ENCODE assay signal across 45 mouse cellular contexts in genomic region chr19:59167871-59168270, GRCm38 (mm10). TPM values are rescaled to one million over a fixed set of nuclear protein-coding genes. Genes with fewer than 3 reads are reported as not detected.
DNase-seq lines count a peak whose midpoint lies in the region; ATAC-seq and TF ChIP-seq lines count a peak whose summit lies in the region.
"Had no signal": no experiment of that assay in that cellular context is flagged by ENCODE, and none has a peak within 500 bp of the region (broad histone marks: within the 10 kb centered on the region; RNA-seq: fewer than 3 reads in every experiment).

No protein-coding gene starts in this region.

- H3K27me3 ChIP-seq in hindbrain, embryonic 11.5 days (ENCODE audit: control insufficient read depth, insufficient read depth, low read length), result peaks cover 98% of the 10 kb centered on the region
- H3K27me3 ChIP-seq in hindbrain, embryonic 14.5 days (ENCODE audit: control insufficient read depth, insufficient read depth, low read length), result peaks cover 98% of the 10 kb centered on the region
- H3K27me3 ChIP-seq in embryonic facial prominence, embryonic 10.5 days (replicated peaks; ENCODE audit: low read depth, poor library complexity, severe bottlenecking), result peaks cover 100% of the 10 kb centered on the region
- H3K27me3 ChIP-seq in forebrain, embryonic 12.5 days, result peaks cover 96% of the 10 kb centered on the region
- peaks cover 41% of the 10 kb centered on the region for H3K27me3 ChIP-seq in forebrain, postnatal 0 days (ENCODE audit: insufficient read depth, low read length)
- peaks cover 19% of the 10 kb centered on the region for H3K27me3 ChIP-seq in thymus, adult 2 months (ENCODE audit: control insufficient read depth, insufficient read depth, low read length)
- H3K27me3 ChIP-seq in heart, embryonic 12.5 days (replicated peaks), result peaks cover 98% of the 10 kb centered on the region
- H3K27me3 ChIP-seq: CH12.LX had no signal

- no peak for ATAC-seq in hindbrain, embryonic 11.5 days (ENCODE audit: low FRiP score)
- ATAC-seq in hindbrain, embryonic 14.5 days (ENCODE audit: low FRiP score), result no peak
- no peak for ATAC-seq in forebrain, embryonic 12.5 days (ENCODE audit: low FRiP score)
- no peak for ATAC-seq in forebrain, postnatal 0 days
- ATAC-seq in megakaryocyte, adult 5-6 weeks (ENCODE audit: poor library complexity, severe bottlenecking), result no peak
- no peak for ATAC-seq in heart, embryonic 12.5 days (ENCODE audit: insufficient number of reproducible peaks, low FRiP score)
- ATAC-seq: activated CD4-positive, CD25-positive, alpha-beta regulatory T cell, adult 4 months; inflammation-experienced regulatory T-cells, adult 6 months had no signal

- no peaks in the 10 kb centered on the region for H3K9me3 ChIP-seq in hindbrain, embryonic 11.5 days (ENCODE audit: control insufficient read depth, low read length)
- H3K9me3 ChIP-seq in hindbrain, embryonic 14.5 days (ENCODE audit: control insufficient read depth, low read length), result no peaks in the 10 kb centered on the region
- H3K9me3 ChIP-seq in embryonic facial prominence, embryonic 10.5 days, result no peaks in the 10 kb centered on the region
- H3K9me3 ChIP-seq in forebrain, embryonic 12.5 days, result no peaks in the 10 kb centered on the region
- H3K9me3 ChIP-seq in forebrain, postnatal 0 days (ENCODE audit: low read length), result no peaks in the 10 kb centered on the region
- H3K9me3 ChIP-seq in heart, embryonic 12.5 days (replicated peaks), result no peaks in the 10 kb centered on the region
- H3K9me3 ChIP-seq: embryonic facial prominence, embryonic 15.5 days; hindbrain, embryonic 15.5 days; liver, embryonic 15.5 days had no signal

- H3K36me3 ChIP-seq in hindbrain, embryonic 11.5 days (ENCODE audit: control insufficient read depth, insufficient read depth, low read length), result no peaks in the 10 kb centered on the region
- no peaks in the 10 kb centered on the region for H3K36me3 ChIP-seq in hindbrain, embryonic 14.5 days (replicated peaks; ENCODE audit: control insufficient read depth, insufficient read depth)
- no peaks in the 10 kb centered on the region for H3K36me3 ChIP-seq in embryonic facial prominence, embryonic 10.5 days (replicated peaks)
- no peaks in the 10 kb centered on the region for H3K36me3 ChIP-seq in forebrain, embryonic 12.5 days (replicated peaks)
- no peaks in the 10 kb centered on the region for H3K36me3 ChIP-seq in forebrain, postnatal 0 days (ENCODE audit: insufficient read depth)
- H3K36me3 ChIP-seq in thymus, adult 2 months (ENCODE audit: control insufficient read depth, insufficient read depth, low read length), result no peaks in the 10 kb centered on the region
- H3K36me3 ChIP-seq in heart, embryonic 12.5 days, result no peaks in the 10 kb centered on the region
- H3K36me3 ChIP-seq: embryonic facial prominence, embryonic 15.5 days; hindbrain, embryonic 15.5 days; liver, embryonic 15.5 days had no signal

- 6% methylated on average over 5 of the region's 5 CpGs for WGBS in hindbrain, embryonic 11.5 days
- 14% methylated on average over 5 of the region's 5 CpGs for WGBS in hindbrain, embryonic 14.5 days
- 9% methylated on average over 5 of the region's 5 CpGs for WGBS in embryonic facial prominence, embryonic 10.5 days
- 15% methylated on average over 5 of the region's 5 CpGs for WGBS in forebrain, embryonic 12.5 days
- WGBS in forebrain, postnatal 0 days, result 28% methylated on average over 5 of the region's 5 CpGs
- WGBS in thymus, adult 2 months, result 30% methylated on average over 5 of the region's 5 CpGs
- WGBS in heart, embryonic 12.5 days, result 42% methylated on average over 5 of the region's 5 CpGs

- DNase-seq in hindbrain, embryonic 11.5 days (ENCODE audit: low spot score), result peak; percentile 33
- no peak for DNase-seq in hindbrain, embryonic 14.5 days (ENCODE audit: low spot score)
- peak; percentile 25 for DNase-seq in embryonic facial prominence, embryonic 10.5 days (ENCODE audit: low spot score)
- DNase-seq in forebrain, postnatal 0 days, result no peak
- no peak for DNase-seq in thymus, adult 2 months
- DNase-seq: adrenal gland, adult 2 months; adrenal gland, postnatal 36 days; cerebellum, adult 9-10 months; gastrocnemius, postnatal 25 days; heart, adult 18-20 months; heart, postnatal 4 days; kidney, adult 11 months; kidney, postnatal 25 days; lung, embryonic 14.5 days; right cerebral cortex, adult 18-20 months; right cerebral cortex, postnatal 4 days; thymus, postnatal 4 days had no signal

- no peak overlapping the region for H3K9ac ChIP-seq in hindbrain, embryonic 11.5 days (ENCODE audit: low read depth, low read length)
- no peak overlapping the region for H3K9ac ChIP-seq in hindbrain, embryonic 14.5 days
- peak overlapping the region; percentile 85 for H3K9ac ChIP-seq in forebrain, embryonic 12.5 days
- H3K9ac ChIP-seq in forebrain, postnatal 0 days, result peak overlapping the region; percentile 33; the same call in 1 of the 2 replicates
- H3K9ac ChIP-seq in heart, embryonic 12.5 days, result no peak overlapping the region
- H3K9ac ChIP-seq: embryonic facial prominence, embryonic 15.5 days; hindbrain, embryonic 15.5 days; liver, embryonic 15.5 days; lung, embryonic 14.5 days had no signal

- TF ChIP-seq CTCF in forebrain, postnatal 0 days (IDR thresholded peaks at IDR 0.05; ENCODE audit: low read depth), result no peak
- TF ChIP-seq CTCF in thymus, adult 2 months (IDR thresholded peaks at IDR 0.05; ENCODE audit: borderline replicate concordance, control insufficient read depth, extremely low read depth, insufficient read depth, low read length, poor library complexity), result no peak

- peaks cover 9% of the 10 kb centered on the region for H3K4me1 ChIP-seq in hindbrain, embryonic 11.5 days (replicated peaks; ENCODE audit: control insufficient read depth, insufficient read depth, low read length)
- H3K4me1 ChIP-seq in hindbrain, embryonic 14.5 days (replicated peaks; ENCODE audit: control insufficient read depth, insufficient read depth, low read length), result no peaks in the 10 kb centered on the region; the same call in 1 of the 2 replicates
- H3K4me1 ChIP-seq in embryonic facial prominence, embryonic 10.5 days, result peaks cover 47% of the 10 kb centered on the region
- peaks cover 52% of the 10 kb centered on the region for H3K4me1 ChIP-seq in forebrain, embryonic 12.5 days
- H3K4me1 ChIP-seq in forebrain, postnatal 0 days (ENCODE audit: insufficient read depth), result no peaks in the 10 kb centered on the region
- no peaks in the 10 kb centered on the region for H3K4me1 ChIP-seq in thymus, adult 2 months (replicated peaks; ENCODE audit: control insufficient read depth, insufficient read depth, low read length)
- H3K4me1 ChIP-seq in heart, embryonic 12.5 days (replicated peaks), result peaks cover 29% of the 10 kb centered on the region

- no peak for TF ChIP-seq POLR2A in thymus, adult 2 months (IDR thresholded peaks at IDR 0.05; ENCODE audit: control insufficient read depth, extremely low read depth, insufficient read depth, low read length, poor library complexity)

- no peak overlapping the region for H3K4me3 ChIP-seq in hindbrain, embryonic 11.5 days (ENCODE audit: low read depth, low read length)
- H3K4me3 ChIP-seq in hindbrain, embryonic 14.5 days (replicated peaks; ENCODE audit: low read length), result no peak overlapping the region
- peak overlapping the region; percentile 59 for H3K4me3 ChIP-seq in embryonic facial prominence, embryonic 10.5 days
- peak overlapping the region; percentile 61 for H3K4me3 ChIP-seq in forebrain, embryonic 12.5 days (replicated peaks)
- peak overlapping the region; percentile 39 for H3K4me3 ChIP-seq in forebrain, postnatal 0 days (ENCODE audit: low read depth, low read length)
- H3K4me3 ChIP-seq in thymus, adult 2 months (ENCODE audit: control insufficient read depth, insufficient read depth, low read length), result no peak overlapping the region
- no peak overlapping the region for H3K4me3 ChIP-seq in heart, embryonic 12.5 days
- H3K4me3 ChIP-seq: embryonic facial prominence, embryonic 15.5 days; hindbrain, embryonic 15.5 days; liver, embryonic 15.5 days had no signal

- H3K4me2 ChIP-seq in hindbrain, embryonic 11.5 days (replicated peaks; ENCODE audit: low read depth, low read length), result no peak overlapping the region
- no peak overlapping the region for H3K4me2 ChIP-seq in hindbrain, embryonic 14.5 days (replicated peaks)
- peak overlapping the region; percentile 74 for H3K4me2 ChIP-seq in forebrain, embryonic 12.5 days
- H3K4me2 ChIP-seq in forebrain, postnatal 0 days (ENCODE audit: low read depth), result peak overlapping the region; percentile 49
- H3K4me2 ChIP-seq in heart, embryonic 12.5 days, result no peak overlapping the region
- H3K4me2 ChIP-seq: embryonic facial prominence, embryonic 15.5 days; heart, embryonic 11.5 days; hindbrain, embryonic 15.5 days; liver, embryonic 15.5 days; lung, embryonic 14.5 days had no signal

- no peak overlapping the region for H3K27ac ChIP-seq in hindbrain, embryonic 11.5 days (ENCODE audit: low read depth, low read length)
- H3K27ac ChIP-seq in hindbrain, embryonic 14.5 days, result no peak overlapping the region
- H3K27ac ChIP-seq in embryonic facial prominence, embryonic 10.5 days (replicated peaks), result peak overlapping the region; percentile 87; the same call in 1 of the 2 replicates
- peak overlapping the region; percentile 88 for H3K27ac ChIP-seq in forebrain, embryonic 12.5 days
- H3K27ac ChIP-seq in forebrain, postnatal 0 days (ENCODE audit: low read depth, low read length), result peak overlapping the region; percentile 59
- no peak overlapping the region for H3K27ac ChIP-seq in thymus, adult 2 months (ENCODE audit: control insufficient read depth, insufficient read depth, low read length)
- no peak overlapping the region for H3K27ac ChIP-seq in heart, embryonic 12.5 days (ENCODE audit: poor library complexity, severe bottlenecking)
- H3K27ac ChIP-seq: embryonic facial prominence, embryonic 15.5 days; hindbrain, embryonic 15.5 days; liver, embryonic 15.5 days; stomach, postnatal 0 days had no signal

RNA-seq across cellular contexts. Expression of gene Vax1, which starts 2.0 kb away (rescaled TPM):
- polyA plus RNA-seq in hindbrain, embryonic 11.5 days (2014; fragmentation: Nextera tagmentation; extraction: Ambion mirVana), result 0.14 TPM in 1 of 2 replicates, not detected in the other
- polyA plus RNA-seq in hindbrain, embryonic 14.5 days (2014; fragmentation: Nextera tagmentation; extraction: Ambion mirVana), result not detected in 2 replicates
- 1.2 and 1.7 TPM in 2 replicates for polyA plus RNA-seq in embryonic facial prominence, embryonic 10.5 days (2016; fragmentation: Nextera tagmentation; extraction: Ambion mirVana)
- polyA plus RNA-seq in forebrain, embryonic 12.5 days (2016; fragmentation: Nextera tagmentation; extraction: Ambion mirVana), result 4.2 and 6.8 TPM in 2 replicates
- 4.2 and 7.2 TPM in 2 replicates for total RNA-seq in forebrain, postnatal 0 days (2014; rRNA removed)
- 1.8 and 3.2 TPM in 2 replicates for polyA plus RNA-seq in forebrain, postnatal 0 days (2015; fragmentation: Nextera tagmentation; extraction: Ambion mirVana)
- not detected in 2 replicates for polyA plus RNA-seq in thymus, adult 2 months (2012; rRNA removed)
- not detected in 2 replicates for total RNA-seq in megakaryocyte, adult 5-6 weeks (2015)
- not detected in 2 replicates for total RNA-seq in megakaryocyte, adult 5-6 weeks (2017)
- not detected in 2 replicates for polyA plus RNA-seq in heart, embryonic 12.5 days (2016; fragmentation: Nextera tagmentation; extraction: Ambion mirVana)
- total RNA-seq: adrenal gland, adult 2 months; adrenal gland, postnatal 36 days; CH12.LX; ES-E14; gastrocnemius, adult 18-20 months; gastrocnemius, postnatal 25 days; heart, adult 18-20 months; heart, postnatal 4 days; liver, adult 2 months; megakaryocyte progenitor cell, adult 5-6 weeks; monocyte, adult 5-6 weeks; neutrophil, adult 5-6 weeks had no signal
- polyA plus RNA-seq: activated CD4-positive, CD25-positive, alpha-beta regulatory T cell, adult 4 months; adrenal gland, adult 2 months; C2C12; heart, embryonic 11.5 days; heart, postnatal 0 days; inflammation-experienced regulatory T-cells, adult 6 months; kidney, embryonic 14.5 days; limb, embryonic 11.5 days; liver, adult 2 months; liver, embryonic 15.5 days; lung, embryonic 14.5 days; spleen, adult 2 months; stomach, postnatal 0 days; thymus, postnatal 0 days had no signal

RNA-seq across cellular contexts. Expression of gene Kcnk18, which starts 51.1 kb away (rescaled TPM):
- polyA plus RNA-seq in hindbrain, embryonic 11.5 days (2014; fragmentation: Nextera tagmentation; extraction: Ambion mirVana), result not detected in 2 replicates
- polyA plus RNA-seq in hindbrain, embryonic 14.5 days (2014; fragmentation: Nextera tagmentation; extraction: Ambion mirVana), result not detected in 2 replicates
- 0.04 TPM in 1 of 2 replicates, not detected in the other for polyA plus RNA-seq in embryonic facial prominence, embryonic 10.5 days (2016; fragmentation: Nextera tagmentation; extraction: Ambion mirVana)
- polyA plus RNA-seq in forebrain, embryonic 12.5 days (2016; fragmentation: Nextera tagmentation; extraction: Ambion mirVana), result not detected in 2 replicates
- 0.08 TPM in 1 of 2 replicates, not detected in the other for total RNA-seq in forebrain, postnatal 0 days (2014; rRNA removed)
- 0.08 TPM in 1 of 2 replicates, not detected in the other for polyA plus RNA-seq in forebrain, postnatal 0 days (2015; fragmentation: Nextera tagmentation; extraction: Ambion mirVana)
- polyA plus RNA-seq in thymus, adult 2 months (2012; rRNA removed), result not detected in 2 replicates
- total RNA-seq in megakaryocyte, adult 5-6 weeks (2015), result not detected in 2 replicates
- not detected in 2 replicates for total RNA-seq in megakaryocyte, adult 5-6 weeks (2017)
- polyA plus RNA-seq in heart, embryonic 12.5 days (2016; fragmentation: Nextera tagmentation; extraction: Ambion mirVana), result not detected in 2 replicates
- total RNA-seq: adrenal gland, adult 2 months; adrenal gland, postnatal 36 days; CH12.LX; gastrocnemius, adult 18-20 months; gastrocnemius, postnatal 25 days; heart, adult 18-20 months; heart, postnatal 4 days; layer of hippocampus, adult 18-20 months; layer of hippocampus, postnatal 10 days; left cerebral cortex, adult 18-20 months; left cerebral cortex, postnatal 14 days; liver, adult 2 months; megakaryocyte progenitor cell, adult 5-6 weeks; monocyte, adult 5-6 weeks; neutrophil, adult 5-6 weeks had no signal
- polyA plus RNA-seq: activated CD4-positive, CD25-positive, alpha-beta regulatory T cell, adult 4 months; adrenal gland, adult 2 months; C2C12; embryonic facial prominence, embryonic 15.5 days; frontal cortex, adult 2 months; heart, embryonic 11.5 days; heart, postnatal 0 days; inflammation-experienced regulatory T-cells, adult 6 months; kidney, embryonic 14.5 days; limb, embryonic 11.5 days; liver, adult 2 months; liver, embryonic 15.5 days; lung, embryonic 14.5 days; spleen, adult 2 months; stomach, postnatal 0 days; thymus, postnatal 0 days had no signal

Comparison
In these comparisons a context has a peak if more than half of its experiments do, and no peak if none do; other contexts are left out.
1. DNase-seq: peak in hindbrain, embryonic 11.5 days (single experiment) and embryonic facial prominence, embryonic 10.5 days (single experiment); none in hindbrain, embryonic 14.5 days (single experiment), forebrain, postnatal 0 days (single experiment) and thymus, adult 2 months (single experiment).
2. H3K27ac ChIP-seq: peak in embryonic facial prominence, embryonic 10.5 days (single experiment), forebrain, embryonic 12.5 days (single experiment) and forebrain, postnatal 0 days (single experiment); none in hindbrain, embryonic 11.5 days (single experiment), hindbrain, embryonic 14.5 days (single experiment), thymus, adult 2 months (single experiment) and heart, embryonic 12.5 days (single experiment).
3. H3K4me2 ChIP-seq: peak in forebrain, embryonic 12.5 days (single experiment) and forebrain, postnatal 0 days (single experiment); none in hindbrain, embryonic 11.5 days (single experiment), hindbrain, embryonic 14.5 days (single experiment) and heart, embryonic 12.5 days (single experiment).
4. H3K4me3 ChIP-seq: peak in embryonic facial prominence, embryonic 10.5 days (single experiment), forebrain, embryonic 12.5 days (single experiment) and forebrain, postnatal 0 days (single experiment); none in hindbrain, embryonic 11.5 days (single experiment), hindbrain, embryonic 14.5 days (single experiment), thymus, adult 2 months (single experiment) and heart, embryonic 12.5 days (single experiment).
5. H3K9ac ChIP-seq: peak in forebrain, embryonic 12.5 days (single experiment) and forebrain, postnatal 0 days (single experiment); none in hindbrain, embryonic 11.5 days (single experiment), hindbrain, embryonic 14.5 days (single experiment) and heart, embryonic 12.5 days (single experiment).